Mouse (Mus musculus) spleen, postnatal 4 days (tissue): Measurements from ENCODE around the gene Adck1.
"Not testable (repeated sequence)": the region's sequence is repeated elsewhere in the genome, so short reads cannot be mapped to it uniquely, and the experiment has no call there.

ENCODE experiments used
- DNase-seq, 2 experiments: peaks; one replicate each; pipeline ENCODE4 v3.0.0; 2022; ENCODE audit warnings: low spot score in 2 of 2

Gene Adck1

GRCm38 (mm10) chr12:88360441-88361119 is at the start of gene Adck1:
Gene Adck1, plus strand, starts transcription at chr12:88360554.
- peak; percentile 71 to 87 for DNase-seq

- DNase-seq = no peak
Observed at GRCm38 (mm10) chr12:88314556-88314955, 45.8 kb upstream of the Adck1 start.

GRCm38 (mm10) chr12:88323926-88324325 is 36.4 kb upstream of the Adck1 start, which contains the start of gene Gm5039:
Gene Gm5039, minus strand, starts transcription at chr12:88324026.
- not testable (repeated sequence) for DNase-seq

- DNase-seq = not testable (repeated sequence)
Observed at GRCm38 (mm10) chr12:88336662-88337413, 23.5 kb upstream of the Adck1 start.

- DNase-seq = not testable (repeated sequence)
Observed at GRCm38 (mm10) chr12:88341286-88341685, 19.1 kb upstream of the Adck1 start.

- no peak for DNase-seq
Observed at GRCm38 (mm10) chr12:88354182-88354702, 6.1 kb upstream of the Adck1 start.

- DNase-seq = no peak
Observed at GRCm38 (mm10) chr12:88361120-88361445, 729 bp downstream of the Adck1 start.

GRCm38 (mm10) chr12:88367673-88368072 is 7.3 kb downstream of the Adck1 start:
- no peak for DNase-seq

GRCm38 (mm10) chr12:88368618-88369017 is 8.3 kb downstream of the Adck1 start:
- no peak for DNase-seq

- not testable (repeated sequence) for DNase-seq
Observed at GRCm38 (mm10) chr12:88369690-88370089, 9.3 kb downstream of the Adck1 start.

- DNase-seq = not testable (repeated sequence)
Observed at GRCm38 (mm10) chr12:88370321-88370720, 10.0 kb downstream of the Adck1 start.

- no peak for DNase-seq
Observed at GRCm38 (mm10) chr12:88372018-88372417, 11.7 kb downstream of the Adck1 start.

- no peak for DNase-seq
Observed at GRCm38 (mm10) chr12:88376820-88377219, 16.5 kb downstream of the Adck1 start.

- no peak for DNase-seq
Observed at GRCm38 (mm10) chr12:88378256-88378655, 17.9 kb downstream of the Adck1 start.

- DNase-seq = no peak
Observed at GRCm38 (mm10) chr12:88388832-88389231, 28.5 kb downstream of the Adck1 start.

- no peak for DNase-seq
Observed at GRCm38 (mm10) chr12:88398658-88399057, 38.3 kb downstream of the Adck1 start.

GRCm38 (mm10) chr12:88403541-88403940 is 43.2 kb downstream of the Adck1 start:
- no peak for DNase-seq

GRCm38 (mm10) chr12:88405113-88405512 is 44.8 kb downstream of the Adck1 start:
- DNase-seq = peak in 1 of 2 experiments; percentile 24

GRCm38 (mm10) chr12:88407996-88408322 is 47.6 kb downstream of the Adck1 start:
- no peak for DNase-seq

- no peak for DNase-seq
Observed at GRCm38 (mm10) chr12:88408323-88409047, 48.1 kb downstream of the Adck1 start.

GRCm38 (mm10) chr12:88413239-88413638 is 52.9 kb downstream of the Adck1 start:
- DNase-seq = no peak

- no peak for DNase-seq
Observed at GRCm38 (mm10) chr12:88419912-88420621, 59.7 kb downstream of the Adck1 start.
